Mouse (Mus musculus): ENCODE data around the gene Coro2b. TPM values are rescaled to one million over a fixed set of nuclear protein-coding genes. Genes with fewer than 3 reads are reported as not detected.
A peak's percentile ranks its signal among the peaks of the same experiment; 100 is the strongest.

Coro2b gene
- polyA plus RNA-seq, 1 experiment, result 3.1 TPM

- Histone ChIP-seq H3K27ac (ENCODE audit: insufficient read depth, low read length) (no peak overlapping the region), H3K27me3 (ENCODE audit: control insufficient read depth, insufficient read depth, low read length, poor library complexity, severe bottlenecking) (no peaks in the 10 kb centered on the region), H3K36me3 (ENCODE audit: control insufficient read depth, insufficient read depth, low read length, poor library complexity, severe bottlenecking) (no peaks in the 10 kb centered on the region), H3K4me3 (ENCODE audit: low read depth, low read length) (no peak overlapping the region), H3K4me1 (ENCODE audit: control insufficient read depth, insufficient read depth, low read length) (peaks cover 3% of the 10 kb centered on the region), H3K9me3 (replicated peaks; ENCODE audit: control insufficient read depth, insufficient read depth, low read length, poor library complexity, severe bottlenecking) (no peaks in the 10 kb centered on the region), H3K9ac (ENCODE audit: low read depth, poor library complexity, severe bottlenecking) (no peak overlapping the region)
- TF ChIP-seq CTCF (IDR thresholded peaks at IDR 0.05; ENCODE audit: low read depth, low read length) (no peak), POLR2A (IDR thresholded peaks at IDR 0.05; ENCODE audit: insufficient read depth, low read length) (no peak), EP300 (IDR thresholded peaks at IDR 0.05; ENCODE audit: insufficient read depth, low read depth, low read length) (no peak)
Measured at GRCm38 (mm10) chr9:62543878-62544277, 7.0 kb upstream of the Coro2b start.

GRCm38 (mm10) chr9:62541606-62542005 lies 4.8 kb upstream of the Coro2b start:
- H3K36me3 ChIP-seq (ENCODE audit: control insufficient read depth, insufficient read depth, low read length, poor library complexity, severe bottlenecking), result no peaks in the 10 kb centered on the region

GRCm38 (mm10) chr9:62541182-62541581 lies 4.3 kb upstream of the Coro2b start:
- Histone ChIP-seq H3K36me3 (ENCODE audit: control insufficient read depth, insufficient read depth, low read length, poor library complexity, severe bottlenecking) (no peaks in the 10 kb centered on the region), H3K4me3 (ENCODE audit: low read depth, low read length) (peak overlapping the region; percentile 6), H3K27me3 (ENCODE audit: control insufficient read depth, insufficient read depth, low read length, poor library complexity, severe bottlenecking) (no peaks in the 10 kb centered on the region), H3K4me1 (ENCODE audit: control insufficient read depth, insufficient read depth, low read length) (peaks cover 3% of the 10 kb centered on the region), H3K27ac (ENCODE audit: insufficient read depth, low read length) (no peak overlapping the region), H3K9me3 (replicated peaks; ENCODE audit: control insufficient read depth, insufficient read depth, low read length, poor library complexity, severe bottlenecking) (no peaks in the 10 kb centered on the region), H3K9ac (ENCODE audit: low read depth, poor library complexity, severe bottlenecking) (no peak overlapping the region)
- TF ChIP-seq EP300 (IDR thresholded peaks at IDR 0.05; ENCODE audit: insufficient read depth, low read depth, low read length) (no peak), CTCF (IDR thresholded peaks at IDR 0.05; ENCODE audit: low read depth, low read length) (no peak), POLR2A (IDR thresholded peaks at IDR 0.05; ENCODE audit: insufficient read depth, low read length) (no peak)

More at GRCm38 (mm10) chr9:62541606-62542005, 4.8 kb upstream of the Coro2b start:
- Histone ChIP-seq H3K4me1 (ENCODE audit: control insufficient read depth, insufficient read depth, low read length) (peaks cover 3% of the 10 kb centered on the region), H3K9ac (ENCODE audit: low read depth, poor library complexity, severe bottlenecking) (no peak overlapping the region), H3K27ac (ENCODE audit: insufficient read depth, low read length) (no peak overlapping the region), H3K27me3 (ENCODE audit: control insufficient read depth, insufficient read depth, low read length, poor library complexity, severe bottlenecking) (no peaks in the 10 kb centered on the region), H3K9me3 (replicated peaks; ENCODE audit: control insufficient read depth, insufficient read depth, low read length, poor library complexity, severe bottlenecking) (no peaks in the 10 kb centered on the region), H3K4me3 (ENCODE audit: low read depth, low read length) (peak overlapping the region; percentile 6)
- TF ChIP-seq POLR2A (IDR thresholded peaks at IDR 0.05; ENCODE audit: insufficient read depth, low read length) (no peak), CTCF (IDR thresholded peaks at IDR 0.05; ENCODE audit: low read depth, low read length) (no peak), EP300 (IDR thresholded peaks at IDR 0.05; ENCODE audit: insufficient read depth, low read depth, low read length) (0 out of 2 replicates have a peak, but pooled peaks have one; percentile 3)

GRCm38 (mm10) chr9:62540736-62541135 lies 3.9 kb upstream of the Coro2b start:
- TF ChIP-seq POLR2A (IDR thresholded peaks at IDR 0.05; ENCODE audit: insufficient read depth, low read length), result no peak
- TF ChIP-seq CTCF (IDR thresholded peaks at IDR 0.05; ENCODE audit: low read depth, low read length), result no peak
- no peak for TF ChIP-seq EP300 (IDR thresholded peaks at IDR 0.05; ENCODE audit: insufficient read depth, low read depth, low read length)
- H3K9ac ChIP-seq (ENCODE audit: low read depth, poor library complexity, severe bottlenecking), result no peak overlapping the region
- peaks cover 3% of the 10 kb centered on the region for H3K4me1 ChIP-seq (ENCODE audit: control insufficient read depth, insufficient read depth, low read length)
- H3K4me3 ChIP-seq (ENCODE audit: low read depth, low read length), result no peak overlapping the region
- H3K36me3 ChIP-seq (ENCODE audit: control insufficient read depth, insufficient read depth, low read length, poor library complexity, severe bottlenecking), result no peaks in the 10 kb centered on the region
- H3K9me3 ChIP-seq (replicated peaks; ENCODE audit: control insufficient read depth, insufficient read depth, low read length, poor library complexity, severe bottlenecking), result no peaks in the 10 kb centered on the region
- H3K27me3 ChIP-seq (ENCODE audit: control insufficient read depth, insufficient read depth, low read length, poor library complexity, severe bottlenecking), result no peaks in the 10 kb centered on the region
- no peak overlapping the region for H3K27ac ChIP-seq (ENCODE audit: insufficient read depth, low read length)

- no peak overlapping the region for H3K27ac ChIP-seq (ENCODE audit: insufficient read depth, low read length)
- H3K27me3 ChIP-seq (ENCODE audit: control insufficient read depth, insufficient read depth, low read length, poor library complexity, severe bottlenecking), result no peaks in the 10 kb centered on the region
- H3K36me3 ChIP-seq (ENCODE audit: control insufficient read depth, insufficient read depth, low read length, poor library complexity, severe bottlenecking), result no peaks in the 10 kb centered on the region
- no peak overlapping the region for H3K9ac ChIP-seq (ENCODE audit: low read depth, poor library complexity, severe bottlenecking)
- H3K4me1 ChIP-seq (ENCODE audit: control insufficient read depth, insufficient read depth, low read length), result peaks cover 5% of the 10 kb centered on the region
- no peak overlapping the region for H3K4me3 ChIP-seq (ENCODE audit: low read depth, low read length)
- no peaks in the 10 kb centered on the region for H3K9me3 ChIP-seq (replicated peaks; ENCODE audit: control insufficient read depth, insufficient read depth, low read length, poor library complexity, severe bottlenecking)
- TF ChIP-seq EP300 (IDR thresholded peaks at IDR 0.05; ENCODE audit: insufficient read depth, low read depth, low read length) (no peak), CTCF (IDR thresholded peaks at IDR 0.05; ENCODE audit: low read depth, low read length) (no peak), POLR2A (IDR thresholded peaks at IDR 0.05; ENCODE audit: insufficient read depth, low read length) (no peak)
Measured at GRCm38 (mm10) chr9:62540166-62540565, 3.3 kb upstream of the Coro2b start.

GRCm38 (mm10) chr9:62539251-62539711 lies 2.4 kb upstream of the Coro2b start:
- Histone ChIP-seq H3K27ac (ENCODE audit: insufficient read depth, low read length) (no peak overlapping the region), H3K27me3 (ENCODE audit: control insufficient read depth, insufficient read depth, low read length, poor library complexity, severe bottlenecking) (no peaks in the 10 kb centered on the region)
- TF ChIP-seq EP300 (IDR thresholded peaks at IDR 0.05; ENCODE audit: insufficient read depth, low read depth, low read length) (no peak), CTCF (IDR thresholded peaks at IDR 0.05; ENCODE audit: low read depth, low read length) (no peak), POLR2A (IDR thresholded peaks at IDR 0.05; ENCODE audit: insufficient read depth, low read length) (no peak)

More at GRCm38 (mm10) chr9:62539251-62539711, 2.4 kb upstream of the Coro2b start:
- Histone ChIP-seq H3K4me3 (ENCODE audit: low read depth, low read length) (no peak overlapping the region), H3K9me3 (replicated peaks; ENCODE audit: control insufficient read depth, insufficient read depth, low read length, poor library complexity, severe bottlenecking) (no peaks in the 10 kb centered on the region), H3K9ac (ENCODE audit: low read depth, poor library complexity, severe bottlenecking) (no peak overlapping the region), H3K4me1 (ENCODE audit: control insufficient read depth, insufficient read depth, low read length) (peaks cover 9% of the 10 kb centered on the region), H3K36me3 (ENCODE audit: control insufficient read depth, insufficient read depth, low read length, poor library complexity, severe bottlenecking) (no peaks in the 10 kb centered on the region)

Measured in ES-Bruce4 (cell line).